Mouse (Mus musculus) cerebellum, adult 9-10 months (tissue): ENCODE data around the gene Dnajc21.
"Not testable (repeated sequence)": the region's sequence is repeated elsewhere in the genome, so short reads cannot be mapped to it uniquely, and the experiment has no call there.

Experiments used
- DNase-seq: peaks from one replicate; pipeline ENCODE4 v3.0.0; 2022

Dnajc21 gene

GRCm38 (mm10) chr15:10470151-10470831 is at the start of gene Dnajc21:
Dnajc21 (minus strand) TSS chr15:10470516.
- peak; percentile 91 for DNase-seq

- DNase-seq: no peak
These were observed 44.9 kb upstream of the Dnajc21 start for GRCm38 (mm10) chr15:10515166-10515565.

- DNase-seq: no peak
These were observed 35.8 kb upstream of the Dnajc21 start for GRCm38 (mm10) chr15:10506099-10506498.

- DNase-seq: no peak
These were observed 30.8 kb upstream of the Dnajc21 start for GRCm38 (mm10) chr15:10500838-10501719.

- DNase-seq: no peak
These were observed 29.7 kb upstream of the Dnajc21 start for GRCm38 (mm10) chr15:10500035-10500434.

GRCm38 (mm10) chr15:10499593-10499992 is 29.3 kb upstream of the Dnajc21 start:
- no peak for DNase-seq

- not testable (repeated sequence) for DNase-seq
These were observed 26.4 kb upstream of the Dnajc21 start for GRCm38 (mm10) chr15:10496696-10497095.

GRCm38 (mm10) chr15:10495944-10496343 is 25.6 kb upstream of the Dnajc21 start:
- DNase-seq: no peak

- DNase-seq: no peak
These were observed 19.8 kb upstream of the Dnajc21 start for GRCm38 (mm10) chr15:10490101-10490500.

- DNase-seq: no peak
These were observed 16.9 kb upstream of the Dnajc21 start for GRCm38 (mm10) chr15:10487246-10487645.

GRCm38 (mm10) chr15:10486365-10486839 is 16.1 kb upstream of the Dnajc21 start:
- no peak for DNase-seq

GRCm38 (mm10) chr15:10485484-10486364 is 15.4 kb upstream of the Dnajc21 start, which contains the start of the genes Brix1 and Rad1:
Brix1 (minus strand) TSS chr15:10485947.
Rad1 (plus strand) TSS chr15:10486018.
- peak; percentile 95 for DNase-seq

- DNase-seq: no peak
These were observed 625 bp upstream of the Dnajc21 start for GRCm38 (mm10) chr15:10470941-10471340.

GRCm38 (mm10) chr15:10469641-10470150 is 620 bp downstream of the Dnajc21 start:
- DNase-seq: peak; percentile 59

GRCm38 (mm10) chr15:10468761-10469160 is 1.6 kb downstream of the Dnajc21 start:
- peak; percentile 17 for DNase-seq

- DNase-seq: no peak
These were observed 5.6 kb downstream of the Dnajc21 start for GRCm38 (mm10) chr15:10464678-10465077.

- no peak for DNase-seq
These were observed 6.8 kb downstream of the Dnajc21 start for GRCm38 (mm10) chr15:10463555-10463954.

GRCm38 (mm10) chr15:10460986-10461385 is 9.3 kb downstream of the Dnajc21 start:
- no peak for DNase-seq

- DNase-seq: no peak
These were observed 23.2 kb downstream of the Dnajc21 start for GRCm38 (mm10) chr15:10447102-10447501.

- DNase-seq: no peak
These were observed 28.0 kb downstream of the Dnajc21 start for GRCm38 (mm10) chr15:10442275-10442674.

GRCm38 (mm10) chr15:10441493-10441892 is 28.8 kb downstream of the Dnajc21 start:
- DNase-seq: no peak

GRCm38 (mm10) chr15:10439963-10440362 is 30.4 kb downstream of the Dnajc21 start:
- DNase-seq: no peak
